Mouse (Mus musculus): ENCODE measurements around the gene Btbd11. TPM values are rescaled to one million over a fixed set of nuclear protein-coding genes. Genes with fewer than 3 reads are reported as not detected.

The Btbd11 gene
- polyA plus RNA-seq, 1 experiment = 4.9 TPM

DNA sequence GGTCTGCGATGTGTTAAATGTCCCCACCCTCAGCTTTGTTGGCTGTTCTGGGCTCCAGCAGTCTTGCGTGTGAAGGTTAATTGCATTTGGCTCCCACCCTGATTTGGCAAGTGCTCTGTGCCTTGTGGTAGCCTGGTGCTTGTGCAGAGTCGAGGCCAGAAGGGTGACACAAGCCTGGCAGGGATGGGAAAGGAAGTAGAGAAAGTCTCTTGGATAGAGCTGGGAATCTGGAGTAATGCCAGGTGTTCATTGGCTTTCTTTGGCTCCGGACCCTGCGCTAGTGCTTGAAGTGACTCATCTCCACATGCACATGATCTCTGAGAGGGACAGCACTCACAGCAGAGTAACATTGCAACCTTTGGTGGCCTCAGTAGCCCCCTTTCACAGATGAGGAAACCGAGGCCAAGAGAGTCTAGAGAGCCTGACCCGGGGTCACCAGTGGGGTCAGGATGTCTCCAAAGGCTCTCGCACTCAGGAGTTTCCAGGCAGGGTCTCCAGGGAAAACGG, 211.5 kb downstream of the Btbd11 start:
- Histone ChIP-seq H3K27me3 (ENCODE audit: control insufficient read depth, insufficient read depth, low read length, poor library complexity, severe bottlenecking) (no peaks in the 10 kb centered on the region; the same call in 1 of the 2 replicates), H3K27ac (ENCODE audit: insufficient read depth, low read length) (no peak overlapping the region), H3K36me3 (ENCODE audit: control insufficient read depth, insufficient read depth, low read length, poor library complexity, severe bottlenecking) (no peaks in the 10 kb centered on the region), H3K9me3 (replicated peaks; ENCODE audit: control insufficient read depth, insufficient read depth, low read length, poor library complexity, severe bottlenecking) (no peaks in the 10 kb centered on the region), H3K9ac (ENCODE audit: low read depth, poor library complexity, severe bottlenecking) (peak overlapping the region; percentile 63), H3K4me1 (ENCODE audit: control insufficient read depth, insufficient read depth, low read length) (peaks cover 2% of the 10 kb centered on the region), H3K4me3 (ENCODE audit: low read depth, low read length) (peak overlapping the region; percentile 46)
- no peak for TF ChIP-seq POLR2A (IDR thresholded peaks at IDR 0.05; ENCODE audit: insufficient read depth, low read length)
- no peak for TF ChIP-seq EP300 (IDR thresholded peaks at IDR 0.05; ENCODE audit: insufficient read depth, low read depth, low read length)
- no peak for TF ChIP-seq CTCF (IDR thresholded peaks at IDR 0.05; ENCODE audit: low read depth, low read length)

DNA sequence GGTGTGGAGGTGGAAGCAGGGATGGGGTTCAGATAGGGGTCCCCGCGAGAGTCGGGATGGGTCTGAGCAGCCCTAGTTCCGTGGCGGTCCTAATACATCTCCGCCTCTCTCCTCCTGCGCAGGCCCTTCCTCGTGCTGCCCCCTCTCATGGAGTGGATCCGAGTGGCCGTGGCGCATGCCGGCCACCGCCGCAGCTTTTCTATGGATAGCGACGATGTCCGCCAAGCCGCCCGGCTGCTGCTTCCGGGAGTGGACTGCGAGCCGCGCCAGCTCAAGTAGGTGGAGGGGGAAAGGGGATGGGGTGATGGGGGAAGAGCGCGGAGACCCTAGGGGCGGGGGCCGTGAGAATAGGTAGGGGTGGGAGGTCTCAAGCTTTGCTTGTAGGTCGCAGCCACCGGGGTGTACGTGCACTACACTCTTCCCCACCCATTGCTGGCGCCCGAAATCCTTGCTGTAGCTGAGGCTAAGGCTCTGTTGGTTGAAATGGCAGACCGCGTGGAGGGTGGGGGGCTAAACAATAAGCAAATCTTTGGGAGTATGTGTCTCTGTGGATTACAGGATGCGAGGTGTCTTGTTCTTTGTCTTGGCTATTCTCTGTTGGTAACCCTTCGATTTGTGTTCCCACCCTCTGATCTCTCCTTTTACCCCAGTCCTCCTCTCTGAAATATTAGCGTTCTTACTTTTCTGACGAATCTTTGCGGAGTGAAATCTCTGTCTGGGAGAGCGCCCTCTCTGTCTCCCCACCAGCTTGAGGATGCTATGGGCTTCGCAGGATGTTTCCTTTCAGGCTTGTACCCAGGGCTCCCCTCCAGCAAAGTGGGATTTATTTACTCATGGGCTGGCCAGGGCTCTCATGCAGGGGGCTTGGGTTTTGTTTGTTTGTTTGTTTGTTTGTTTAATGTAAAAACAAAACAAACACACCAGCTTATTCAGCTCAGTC, 212.3 kb downstream of the Btbd11 start:
- TF ChIP-seq POLR2A (IDR thresholded peaks at IDR 0.05; ENCODE audit: insufficient read depth, low read length) (no peak), CTCF (IDR thresholded peaks at IDR 0.05; ENCODE audit: low read depth, low read length) (no peak), EP300 (IDR thresholded peaks at IDR 0.05; ENCODE audit: insufficient read depth, low read depth, low read length) (no peak)
- Histone ChIP-seq H3K27me3 (ENCODE audit: control insufficient read depth, insufficient read depth, low read length, poor library complexity, severe bottlenecking) (no peaks in the 10 kb centered on the region; the same call in 1 of the 2 replicates), H3K9ac (ENCODE audit: low read depth, poor library complexity, severe bottlenecking) (peak overlapping the region; percentile 63), H3K4me1 (ENCODE audit: control insufficient read depth, insufficient read depth, low read length) (peaks cover 2% of the 10 kb centered on the region), H3K36me3 (ENCODE audit: control insufficient read depth, insufficient read depth, low read length, poor library complexity, severe bottlenecking) (no peaks in the 10 kb centered on the region), H3K9me3 (replicated peaks; ENCODE audit: control insufficient read depth, insufficient read depth, low read length, poor library complexity, severe bottlenecking) (no peaks in the 10 kb centered on the region), H3K27ac (ENCODE audit: insufficient read depth, low read length) (no peak overlapping the region), H3K4me3 (ENCODE audit: low read depth, low read length) (peak overlapping the region; percentile 46)

DNA sequence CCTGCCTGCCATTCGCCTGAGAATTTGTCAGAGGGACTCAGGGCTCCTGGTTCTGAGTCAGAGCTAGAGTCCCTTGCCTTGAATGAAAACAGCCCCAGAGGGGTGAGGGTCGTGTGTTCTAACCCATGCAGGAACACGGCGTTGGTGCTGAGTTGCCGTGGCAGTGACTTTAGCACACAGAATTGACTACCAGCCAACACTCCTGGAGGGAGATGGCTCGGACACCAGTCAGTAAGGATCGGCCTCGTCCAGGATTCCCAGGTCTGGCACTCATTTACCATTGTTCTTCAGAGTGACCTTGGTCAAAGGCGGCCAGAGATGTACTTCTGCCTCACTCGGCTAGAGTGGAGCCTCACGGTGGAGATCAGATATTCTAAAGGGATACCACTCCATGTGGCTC, 215.9 kb downstream of the Btbd11 start:
- Histone ChIP-seq H3K27ac (ENCODE audit: insufficient read depth, low read length) (no peak overlapping the region), H3K9ac (ENCODE audit: low read depth, poor library complexity, severe bottlenecking) (no peak overlapping the region), H3K4me1 (ENCODE audit: control insufficient read depth, insufficient read depth, low read length) (no peaks in the 10 kb centered on the region), H3K36me3 (ENCODE audit: control insufficient read depth, insufficient read depth, low read length, poor library complexity, severe bottlenecking) (no peaks in the 10 kb centered on the region), H3K4me3 (ENCODE audit: low read depth, low read length) (no peak overlapping the region), H3K9me3 (replicated peaks; ENCODE audit: control insufficient read depth, insufficient read depth, low read length, poor library complexity, severe bottlenecking) (no peaks in the 10 kb centered on the region), H3K27me3 (ENCODE audit: control insufficient read depth, insufficient read depth, low read length, poor library complexity, severe bottlenecking) (no peaks in the 10 kb centered on the region; the same call in 1 of the 2 replicates)
- TF ChIP-seq CTCF (IDR thresholded peaks at IDR 0.05; ENCODE audit: low read depth, low read length) (no peak), POLR2A (IDR thresholded peaks at IDR 0.05; ENCODE audit: insufficient read depth, low read length) (no peak), EP300 (IDR thresholded peaks at IDR 0.05; ENCODE audit: insufficient read depth, low read depth, low read length) (no peak)

DNA sequence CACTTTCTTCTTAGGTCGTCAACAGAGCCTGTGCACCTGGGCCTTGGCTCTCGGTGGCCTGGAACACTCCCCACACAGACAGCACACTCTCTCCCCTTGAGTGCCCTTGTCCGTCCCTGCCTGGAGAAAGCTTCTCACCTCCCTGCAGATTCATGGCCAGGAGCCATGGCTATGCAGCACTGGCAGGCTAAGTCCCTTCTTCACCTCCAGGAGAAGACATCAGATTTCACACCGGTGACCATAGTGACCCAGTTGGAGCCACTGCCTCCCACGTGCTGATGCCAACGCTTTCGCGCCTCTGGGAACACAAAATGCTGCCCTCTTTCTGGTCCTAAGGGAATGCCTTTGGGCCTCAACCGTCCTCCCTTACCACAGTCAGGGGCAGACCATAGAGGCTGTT, 217.9 kb downstream of the Btbd11 start:
- Histone ChIP-seq H3K9ac (ENCODE audit: low read depth, poor library complexity, severe bottlenecking) (no peak overlapping the region), H3K27ac (ENCODE audit: insufficient read depth, low read length) (no peak overlapping the region), H3K4me3 (ENCODE audit: low read depth, low read length) (no peak overlapping the region), H3K9me3 (replicated peaks; ENCODE audit: control insufficient read depth, insufficient read depth, low read length, poor library complexity, severe bottlenecking) (no peaks in the 10 kb centered on the region), H3K27me3 (ENCODE audit: control insufficient read depth, insufficient read depth, low read length, poor library complexity, severe bottlenecking) (no peaks in the 10 kb centered on the region; the same call in 1 of the 2 replicates), H3K36me3 (ENCODE audit: control insufficient read depth, insufficient read depth, low read length, poor library complexity, severe bottlenecking) (no peaks in the 10 kb centered on the region), H3K4me1 (ENCODE audit: control insufficient read depth, insufficient read depth, low read length) (no peaks in the 10 kb centered on the region)
- no peak for TF ChIP-seq POLR2A (IDR thresholded peaks at IDR 0.05; ENCODE audit: insufficient read depth, low read length)
- no peak for TF ChIP-seq EP300 (IDR thresholded peaks at IDR 0.05; ENCODE audit: insufficient read depth, low read depth, low read length)
- no peak for TF ChIP-seq CTCF (IDR thresholded peaks at IDR 0.05; ENCODE audit: low read depth, low read length)

DNA sequence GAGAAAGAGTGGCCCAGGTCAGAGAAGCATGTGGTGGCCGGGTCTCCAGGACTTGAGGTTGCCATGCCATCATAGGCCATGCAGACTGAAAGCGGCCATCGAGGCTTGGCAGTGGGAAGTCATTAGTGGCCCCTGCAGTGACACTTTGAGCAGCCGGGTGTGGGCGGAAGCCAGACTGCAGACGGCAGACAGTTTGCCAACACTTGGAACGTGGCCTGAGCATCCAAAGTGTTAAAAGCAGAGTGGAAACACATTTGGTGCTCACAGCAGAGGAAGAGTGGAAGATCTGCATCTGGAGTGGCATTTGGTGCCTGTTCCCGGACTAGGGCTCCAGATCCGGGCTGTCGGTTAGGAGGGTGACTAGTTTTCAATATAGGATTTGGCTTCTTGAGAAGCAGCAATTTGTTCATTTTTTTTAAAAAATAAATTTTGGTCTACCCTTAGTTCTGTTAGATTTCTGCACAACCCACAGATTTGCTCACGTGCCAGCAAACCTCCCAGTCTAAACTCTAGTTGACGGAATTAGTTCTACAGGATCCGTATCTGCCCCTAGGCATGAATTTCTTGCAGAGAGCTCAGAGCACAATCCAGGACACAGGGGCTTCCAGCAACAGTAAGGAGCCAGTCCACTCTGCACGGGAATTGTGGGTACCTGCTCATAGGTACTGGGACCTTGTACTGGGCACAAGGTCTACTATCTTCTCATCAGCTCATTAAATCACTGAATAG, 222.1 kb downstream of the Btbd11 start:
- no peaks in the 10 kb centered on the region for H3K36me3 ChIP-seq (ENCODE audit: control insufficient read depth, insufficient read depth, low read length, poor library complexity, severe bottlenecking)
- no peak overlapping the region for H3K9ac ChIP-seq (ENCODE audit: low read depth, poor library complexity, severe bottlenecking)
- H3K4me3 ChIP-seq (ENCODE audit: low read depth, low read length) = no peak overlapping the region
- TF ChIP-seq CTCF (IDR thresholded peaks at IDR 0.05; ENCODE audit: low read depth, low read length) = no peak
- no peak for TF ChIP-seq POLR2A (IDR thresholded peaks at IDR 0.05; ENCODE audit: insufficient read depth, low read length)
- no peak for TF ChIP-seq EP300 (IDR thresholded peaks at IDR 0.05; ENCODE audit: insufficient read depth, low read depth, low read length)
- H3K27ac ChIP-seq (ENCODE audit: insufficient read depth, low read length) = no peak overlapping the region
- H3K9me3 ChIP-seq (replicated peaks; ENCODE audit: control insufficient read depth, insufficient read depth, low read length, poor library complexity, severe bottlenecking) = no peaks in the 10 kb centered on the region
- no peaks in the 10 kb centered on the region for H3K4me1 ChIP-seq (ENCODE audit: control insufficient read depth, insufficient read depth, low read length)
- H3K27me3 ChIP-seq (ENCODE audit: control insufficient read depth, insufficient read depth, low read length, poor library complexity, severe bottlenecking) = no peaks in the 10 kb centered on the region
